Mouse (Mus musculus): Measurements from ENCODE around the gene Amhr2.

The Amhr2 gene

DNA sequence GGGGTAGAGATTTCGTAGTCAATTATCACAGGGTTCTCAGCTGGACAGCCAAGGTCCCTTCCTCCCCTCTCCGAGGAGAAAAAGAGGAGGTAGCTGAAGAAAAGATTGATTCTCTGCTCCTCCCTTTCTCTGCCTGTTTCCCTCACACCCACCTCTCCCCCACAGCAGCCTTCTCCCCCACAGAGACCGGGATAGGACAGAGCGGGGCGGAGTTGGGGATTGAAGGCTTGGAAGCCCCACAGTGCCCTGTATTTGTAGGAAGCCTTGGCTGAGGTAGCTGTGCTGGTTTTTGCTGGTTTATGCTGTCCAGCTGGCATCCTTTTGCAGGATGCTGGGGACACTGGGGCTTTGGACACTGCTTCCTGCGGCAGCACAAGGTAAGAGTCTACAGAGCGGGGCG is at the start of gene Amhr2:
TSS of gene Amhr2 (plus strand) at position 222 of the 400 bp plus-strand sequence.
- no peak for DNase-seq (ENCODE audit: low read depth, low spot score)

DNA sequence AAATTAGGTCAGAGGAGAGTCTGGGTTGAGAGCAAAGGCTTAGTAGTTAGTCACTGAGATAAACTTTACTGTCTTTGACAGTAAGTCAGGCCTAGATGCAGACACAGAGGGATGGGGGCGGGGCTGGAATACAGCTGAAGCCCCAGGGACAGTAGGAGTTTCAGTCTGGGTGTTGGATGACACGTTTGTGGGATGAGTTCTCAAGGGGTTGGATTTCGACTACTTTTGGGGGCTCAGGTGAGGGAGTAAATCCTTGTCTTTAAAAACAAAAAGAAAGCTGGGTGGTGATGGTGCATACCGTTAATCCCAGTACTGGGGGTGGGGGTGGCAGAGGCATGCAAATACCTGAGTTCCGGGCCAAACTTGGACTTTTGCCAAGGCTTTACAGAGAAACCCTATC is 46.5 kb upstream of the Amhr2 start:
- no peak for DNase-seq (ENCODE audit: low read depth, low spot score)

DNA sequence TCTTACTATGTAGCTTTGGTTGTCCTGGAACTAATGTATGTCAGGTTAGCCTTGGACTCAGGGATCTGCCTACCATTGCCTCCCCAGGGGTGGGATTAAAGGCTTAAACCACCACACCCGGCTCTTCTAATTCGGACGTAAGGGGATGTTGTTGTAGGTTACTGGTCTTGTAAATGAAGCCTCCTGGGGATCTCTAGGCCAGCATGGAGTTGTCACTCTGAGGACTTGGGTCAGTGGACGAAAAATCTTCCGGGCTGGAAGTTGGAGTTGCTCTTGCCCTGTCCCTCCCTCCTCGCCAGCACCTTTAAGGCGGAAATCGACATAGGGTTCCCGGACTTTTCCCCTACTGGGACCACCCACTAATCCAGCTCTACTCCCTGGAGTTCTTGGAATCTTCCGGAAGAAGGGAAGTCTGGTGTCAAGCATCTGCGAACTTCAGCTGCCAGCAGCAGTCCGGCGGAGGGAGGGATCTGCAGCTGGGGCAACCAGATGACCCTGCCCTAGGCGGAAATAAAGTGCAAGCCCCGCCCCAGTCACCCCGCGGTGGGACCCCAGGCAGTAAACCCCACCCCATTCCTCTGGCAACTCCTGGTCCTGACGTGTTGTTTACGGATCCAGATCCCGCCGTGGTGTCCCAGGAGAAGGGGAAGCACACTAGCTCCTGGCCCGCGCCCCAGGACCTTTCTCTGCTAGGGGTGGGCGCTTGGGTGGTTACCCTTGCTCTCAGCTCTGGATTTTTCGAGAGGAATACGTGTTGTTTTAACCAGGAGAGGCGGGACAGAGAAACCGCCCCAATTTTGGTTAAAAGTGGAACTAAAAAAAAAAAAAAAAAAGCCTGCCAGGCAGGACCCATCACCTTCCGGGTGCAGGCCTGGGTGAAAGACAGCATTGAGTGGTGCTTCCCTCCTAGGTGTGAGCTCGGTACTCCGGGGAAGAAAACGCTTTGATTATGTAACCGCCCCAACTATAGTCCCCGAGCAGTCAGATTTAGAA is 45.6 kb upstream of the Amhr2 start:
- DNase-seq (ENCODE audit: low read depth, low spot score): peak; percentile 74

DNA sequence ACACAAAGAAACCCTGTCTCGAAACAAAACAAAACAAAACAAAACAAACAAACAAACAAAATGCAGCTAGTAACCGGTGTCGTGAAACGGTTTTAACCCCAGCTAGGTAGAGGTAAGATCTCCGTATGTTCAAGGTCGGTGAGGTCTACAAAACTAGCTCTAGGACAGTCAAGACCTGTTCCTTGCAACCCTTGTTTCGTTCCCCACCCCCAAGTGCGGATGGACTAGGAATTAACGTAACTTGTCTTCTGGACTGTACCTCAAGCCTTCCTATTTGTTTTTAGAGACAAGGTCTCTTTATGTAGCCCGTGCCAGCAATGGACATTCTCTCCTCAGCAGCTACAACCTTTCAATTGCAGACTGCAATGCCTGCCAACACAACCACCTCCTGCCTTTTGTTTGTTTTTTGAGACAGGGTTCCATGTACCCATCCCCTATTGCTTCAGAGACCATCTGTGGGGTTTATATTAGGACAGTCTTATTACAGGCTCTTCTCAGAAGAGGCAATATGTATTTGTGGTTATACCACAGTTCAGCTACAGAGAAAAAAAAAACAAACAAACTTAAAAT is 44.6 kb upstream of the Amhr2 start:
- no peak for DNase-seq (ENCODE audit: low read depth, low spot score)

DNA sequence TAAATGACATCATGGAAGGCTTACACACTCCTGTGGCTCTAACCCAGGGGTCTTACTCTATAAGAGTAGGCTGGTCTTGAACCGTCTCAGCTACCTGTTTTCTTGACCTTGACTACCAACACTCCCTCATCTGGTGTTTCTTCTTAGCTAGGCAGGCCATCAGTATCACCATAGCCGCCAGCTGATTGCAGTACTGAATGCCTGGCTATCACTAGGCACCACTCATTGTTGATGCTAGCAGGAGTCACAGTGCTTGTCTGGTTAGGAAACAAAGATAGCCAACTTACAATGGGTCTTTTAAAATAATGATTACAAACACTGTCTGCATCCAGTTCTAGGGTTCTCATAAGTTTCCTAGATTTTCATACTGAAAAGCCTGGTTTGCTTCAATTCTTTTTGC is 43.9 kb upstream of the Amhr2 start:
- DNase-seq (ENCODE audit: low read depth, low spot score): no peak

DNA sequence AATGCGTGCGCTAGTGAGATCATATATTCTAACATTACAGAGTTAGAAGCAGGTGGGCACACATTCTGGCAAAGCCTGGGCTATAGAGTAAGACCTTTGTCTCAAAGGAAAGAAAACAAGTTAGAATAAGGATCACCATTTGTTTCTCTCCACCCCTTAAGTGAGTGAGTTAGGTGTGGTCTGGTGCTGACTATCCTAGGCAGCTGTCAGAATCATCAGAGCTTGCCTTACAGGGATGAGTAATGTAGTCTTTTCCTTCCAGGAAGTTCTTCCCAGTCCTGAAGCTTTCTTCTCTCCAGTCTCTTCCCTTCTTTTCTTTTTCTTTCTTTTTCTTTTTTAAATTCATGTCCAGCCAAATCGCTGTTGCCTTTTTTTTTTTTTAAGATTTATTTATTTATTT is 43.0 kb upstream of the Amhr2 start:
- no peak for DNase-seq (ENCODE audit: low read depth, low spot score)

DNA sequence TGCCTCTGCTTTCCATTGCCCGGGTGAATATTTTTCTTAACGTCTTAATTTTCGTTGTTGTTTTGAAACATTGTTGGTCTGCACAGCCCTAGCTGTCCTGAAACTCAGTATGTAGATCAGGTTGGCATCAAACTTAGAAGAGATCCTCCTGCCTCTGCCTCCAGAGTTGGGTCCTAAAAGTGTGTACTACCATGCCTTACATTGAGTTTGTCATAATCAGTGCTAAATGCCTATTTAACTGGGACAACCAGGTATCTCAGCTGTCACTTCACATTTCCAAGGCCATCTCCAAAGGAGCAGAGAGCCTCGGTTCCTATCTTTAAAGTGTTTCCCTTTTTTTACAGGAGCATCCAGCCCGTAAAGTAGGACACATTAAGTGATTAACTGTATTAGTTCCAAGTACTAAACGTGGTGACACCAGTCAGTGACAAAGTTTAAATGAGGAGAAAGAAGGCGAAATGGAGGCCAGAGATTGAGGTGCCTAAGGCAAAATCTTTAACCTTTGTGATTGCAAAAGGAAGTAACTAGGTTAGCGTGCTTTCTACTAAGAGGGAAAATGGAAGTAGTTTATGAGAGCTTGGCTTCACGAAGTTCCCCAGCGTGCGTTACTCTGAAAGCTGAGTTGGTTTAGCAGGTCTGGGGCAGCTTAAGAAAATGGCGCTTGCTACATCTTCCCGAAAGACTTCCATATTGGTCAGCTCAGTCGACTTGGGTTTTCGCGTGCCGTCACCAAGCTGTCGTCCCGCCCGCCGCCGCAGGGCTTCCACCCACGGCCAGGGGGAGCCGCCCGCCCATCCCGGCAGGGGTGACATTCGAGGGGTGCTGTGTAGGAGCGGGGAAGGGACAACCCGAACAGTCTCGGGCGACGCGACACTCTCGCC is 40.3 kb upstream of the Amhr2 start:
- DNase-seq (ENCODE audit: low read depth, low spot score): no peak

DNA sequence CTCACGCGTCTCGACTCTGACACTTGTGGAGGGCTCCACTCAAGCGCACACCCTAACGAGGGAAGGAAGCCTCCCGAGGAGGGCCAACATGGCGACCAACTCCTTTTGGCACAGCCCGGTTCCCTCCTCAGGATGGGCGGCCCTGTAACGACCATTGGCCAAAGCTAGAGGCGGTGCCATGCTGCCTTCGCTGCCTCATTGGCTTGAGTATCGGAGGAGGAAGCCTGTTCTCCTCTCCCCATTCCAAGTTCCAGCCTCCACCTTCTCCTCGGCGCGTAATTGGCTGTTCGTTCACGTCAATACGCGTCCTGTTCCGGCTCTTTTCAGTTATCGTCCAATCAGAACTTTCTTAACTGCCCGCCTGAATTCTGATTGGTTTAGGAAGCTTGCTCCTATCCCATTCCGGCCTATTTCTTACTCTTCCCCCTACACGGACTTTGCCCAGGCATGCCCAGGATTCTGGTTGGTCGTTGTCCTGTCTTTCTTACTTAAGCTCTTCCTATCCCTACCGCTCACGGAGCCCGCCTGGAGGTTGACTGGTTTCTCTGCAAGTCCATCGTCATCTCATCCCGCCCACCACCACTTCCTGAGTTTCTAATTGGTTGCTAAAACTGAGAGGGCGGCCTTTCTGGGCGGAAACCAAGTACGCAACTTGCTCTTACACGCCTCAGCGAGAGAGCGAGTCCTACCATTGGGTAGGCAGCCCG is 39.5 kb upstream of the Amhr2 start, which contains the start of gene Sp1:
TSS of gene Sp1 (plus strand) at position 655 of the 707 bp plus-strand sequence.
- peak; percentile 100 for DNase-seq (ENCODE audit: low read depth, low spot score)

DNA sequence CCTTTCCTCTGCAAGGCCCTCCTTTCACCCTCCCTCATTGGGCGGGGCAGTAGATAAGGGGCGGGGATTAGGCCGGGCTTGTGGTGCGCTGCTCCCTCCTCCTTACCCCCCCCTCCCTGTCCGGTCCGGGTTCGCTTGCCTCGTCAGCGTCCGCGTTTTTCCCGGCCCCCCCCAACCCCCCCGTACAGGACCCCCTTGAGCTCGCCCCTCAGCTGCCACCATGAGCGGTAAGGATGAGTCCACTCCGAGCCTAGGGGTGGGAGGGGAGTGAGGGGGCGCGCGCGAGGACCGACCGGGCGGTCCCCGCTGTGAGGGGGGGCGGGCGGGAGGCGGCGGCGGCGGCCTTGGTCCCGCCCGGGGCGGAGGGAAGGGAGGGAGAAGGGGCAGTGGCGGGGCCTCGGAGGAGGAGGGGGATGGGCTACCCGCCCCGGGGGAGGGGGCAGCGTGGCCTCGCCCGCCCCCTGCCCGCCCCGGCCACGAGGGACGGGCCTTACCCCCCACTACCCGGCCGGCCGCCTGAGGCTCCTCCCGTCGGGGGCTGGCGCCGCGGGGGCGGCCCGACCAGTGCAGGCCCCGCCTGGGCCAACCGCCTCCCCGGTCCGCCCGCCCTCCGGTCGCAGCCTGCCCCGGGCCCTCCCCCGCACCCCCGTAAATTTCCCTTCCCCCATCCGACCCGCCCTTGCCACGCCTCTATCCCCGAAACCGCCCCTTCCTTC is 38.8 kb upstream of the Amhr2 start:
- peak; percentile 89 for DNase-seq (ENCODE audit: low read depth, low spot score)

DNA sequence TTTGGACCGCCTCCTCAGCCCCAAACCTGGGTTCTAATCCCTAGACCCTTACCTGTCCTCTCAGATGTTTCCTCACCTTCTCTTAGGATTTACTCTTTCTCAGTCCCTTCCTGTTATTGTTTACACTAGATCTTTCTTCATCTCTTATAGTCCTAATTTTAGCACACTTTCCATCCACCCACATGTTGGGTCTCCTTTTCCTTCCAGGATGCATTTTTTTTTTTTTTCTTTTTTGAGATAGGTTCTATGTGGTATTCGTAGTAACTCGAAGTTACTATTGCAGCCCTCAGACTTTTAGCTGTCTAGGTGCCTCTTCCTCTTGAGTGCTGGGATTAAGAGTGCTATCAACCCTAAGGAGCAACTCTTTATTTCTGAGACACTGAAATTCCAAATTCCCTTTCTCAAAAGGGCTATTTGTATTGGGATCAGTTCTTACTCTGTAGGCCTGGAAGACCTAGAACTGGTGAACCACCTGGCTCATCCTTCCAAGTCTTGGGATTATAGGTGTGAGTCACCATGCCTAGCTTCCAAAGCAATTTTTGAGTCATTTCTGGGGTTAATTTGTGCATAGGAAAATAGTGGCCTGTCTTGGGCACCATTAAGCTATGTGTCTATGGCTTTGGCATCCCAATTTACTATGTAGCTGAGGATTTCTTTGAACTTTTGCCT is 38.1 kb upstream of the Amhr2 start:
- no peak for DNase-seq (ENCODE audit: low read depth, low spot score)

DNA sequence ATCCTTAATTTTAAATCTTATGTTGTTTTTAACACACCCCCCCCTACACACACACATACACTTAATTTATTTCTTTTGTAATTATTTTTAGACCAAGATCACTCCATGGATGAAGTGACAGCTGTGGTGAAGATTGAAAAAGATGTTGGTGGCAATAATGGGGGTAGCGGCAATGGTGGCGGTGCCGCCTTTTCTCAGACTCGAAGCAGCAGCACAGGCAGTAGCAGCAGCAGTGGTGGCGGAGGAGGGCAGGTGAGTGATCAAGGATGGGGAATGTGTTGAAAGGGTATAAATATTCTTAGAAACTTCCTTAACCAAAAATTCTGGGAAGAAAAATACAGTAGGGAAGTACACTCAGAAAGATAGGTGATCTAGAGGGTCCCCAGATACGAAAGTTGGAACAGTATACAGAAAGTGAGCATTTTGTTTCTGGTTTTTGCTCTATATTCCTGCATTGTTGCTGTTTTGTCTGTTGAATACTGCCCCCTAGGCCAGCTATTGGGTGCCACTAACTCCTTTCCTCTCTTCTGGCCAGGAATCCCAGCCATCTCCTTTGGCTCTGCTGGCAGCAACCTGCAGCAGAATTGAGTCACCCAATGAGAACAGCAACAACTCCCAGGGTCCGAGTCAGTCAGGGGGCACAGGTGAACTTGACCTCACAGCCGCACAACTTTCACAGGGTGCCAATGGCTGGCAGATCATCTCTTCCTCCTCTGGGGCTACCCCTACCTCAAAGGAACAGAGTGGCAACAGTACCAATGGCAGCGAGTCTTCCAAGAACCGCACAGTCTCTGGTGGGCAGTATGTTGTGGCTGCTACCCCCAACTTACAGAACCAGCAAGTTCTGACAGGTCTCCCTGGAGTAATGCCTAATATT is 37.2 kb upstream of the Amhr2 start:
- DNase-seq (ENCODE audit: low read depth, low spot score): no peak

DNA sequence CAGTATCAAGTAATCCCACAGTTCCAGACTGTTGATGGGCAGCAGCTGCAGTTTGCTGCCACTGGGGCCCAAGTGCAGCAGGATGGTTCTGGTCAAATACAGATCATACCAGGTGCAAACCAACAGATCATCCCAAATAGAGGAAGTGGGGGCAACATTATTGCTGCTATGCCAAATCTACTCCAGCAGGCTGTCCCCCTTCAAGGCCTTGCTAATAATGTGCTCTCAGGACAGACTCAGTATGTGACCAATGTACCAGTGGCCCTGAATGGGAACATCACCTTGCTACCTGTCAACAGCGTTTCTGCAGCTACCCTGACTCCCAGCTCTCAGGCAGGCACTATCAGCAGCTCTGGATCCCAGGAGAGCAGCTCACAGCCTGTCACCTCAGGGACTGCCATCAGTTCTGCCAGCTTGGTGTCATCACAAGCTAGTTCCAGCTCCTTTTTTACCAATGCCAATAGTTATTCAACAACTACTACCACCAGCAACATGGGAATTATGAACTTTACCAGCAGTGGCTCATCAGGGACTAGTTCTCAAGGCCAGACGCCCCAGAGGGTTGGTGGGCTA is 36.5 kb upstream of the Amhr2 start:
- DNase-seq (ENCODE audit: low read depth, low spot score): no peak

DNA sequence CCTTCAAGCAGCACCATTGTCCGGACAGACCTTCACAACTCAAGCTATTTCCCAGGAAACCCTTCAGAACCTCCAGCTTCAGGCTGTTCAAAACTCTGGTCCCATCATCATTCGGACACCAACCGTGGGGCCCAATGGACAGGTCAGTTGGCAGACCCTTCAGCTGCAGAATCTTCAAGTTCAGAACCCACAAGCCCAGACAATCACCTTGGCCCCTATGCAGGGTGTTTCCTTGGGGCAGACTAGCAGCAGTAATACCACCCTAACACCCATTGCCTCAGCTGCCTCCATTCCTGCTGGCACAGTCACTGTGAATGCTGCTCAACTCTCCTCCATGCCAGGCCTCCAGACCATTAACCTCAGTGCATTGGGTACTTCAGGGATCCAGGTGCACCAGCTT is 35.9 kb upstream of the Amhr2 start:
- DNase-seq (ENCODE audit: low read depth, low spot score): no peak

DNA sequence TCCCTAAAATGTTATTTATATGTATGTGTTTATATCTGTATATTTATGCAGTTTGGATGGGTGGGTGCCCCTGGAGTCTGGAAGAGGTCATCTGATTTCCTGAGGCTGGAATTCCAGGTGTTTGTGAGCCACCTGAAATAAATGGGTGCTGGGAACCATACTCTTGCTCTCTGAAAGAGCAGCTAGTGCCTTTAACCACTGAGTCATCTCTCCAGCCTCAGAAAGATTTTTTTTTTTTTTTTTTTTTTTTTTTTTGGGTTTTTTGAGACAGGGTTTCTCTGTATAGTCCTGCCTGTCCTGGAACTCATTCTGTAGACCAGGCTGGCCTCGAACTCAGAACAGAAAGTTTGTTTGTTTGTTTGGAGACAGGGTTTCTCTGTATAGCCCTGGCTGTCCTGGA is 34.1 kb upstream of the Amhr2 start:
- no peak for DNase-seq (ENCODE audit: low read depth, low spot score)

DNA sequence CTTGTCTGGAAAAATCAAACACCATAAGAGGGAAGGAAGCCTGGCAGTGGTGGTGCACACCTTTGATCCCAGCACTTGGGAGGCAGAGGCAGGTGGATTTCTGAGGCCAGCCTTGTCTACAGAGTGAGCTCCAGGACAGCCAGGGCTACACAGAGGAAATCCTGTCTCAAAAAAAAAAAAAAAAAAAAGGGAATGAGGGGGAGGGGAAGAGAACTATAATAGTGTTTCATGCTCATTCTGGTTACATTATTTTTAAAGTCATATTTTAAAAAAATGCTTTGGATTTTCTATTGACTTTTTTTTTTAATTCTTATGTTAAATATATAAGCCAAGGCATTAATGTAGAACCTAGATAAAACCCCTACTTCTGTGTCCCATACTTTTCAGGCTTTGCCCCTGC is 31.5 kb upstream of the Amhr2 start:
- DNase-seq (ENCODE audit: low read depth, low spot score): no peak

DNA sequence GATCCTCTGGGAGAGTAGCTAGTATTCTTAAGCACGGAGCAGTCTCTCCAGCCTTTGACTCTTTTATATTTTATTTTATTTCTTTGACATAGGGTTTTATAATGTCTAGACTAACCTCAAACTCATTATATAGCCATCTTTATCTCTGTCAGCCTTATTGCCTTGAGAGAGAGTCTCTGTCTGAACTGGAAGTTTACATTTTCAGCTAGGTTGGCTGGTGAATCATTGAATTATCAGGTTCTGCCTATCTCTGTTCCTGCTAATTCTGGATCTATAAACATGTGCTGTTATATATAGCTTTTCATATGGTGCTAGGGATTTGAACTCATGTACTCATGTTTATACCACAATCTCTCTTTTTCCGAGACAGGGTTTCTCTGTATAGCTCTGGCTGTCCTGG is 27.6 kb upstream of the Amhr2 start:
- DNase-seq (ENCODE audit: low read depth, low spot score): no peak

DNA sequence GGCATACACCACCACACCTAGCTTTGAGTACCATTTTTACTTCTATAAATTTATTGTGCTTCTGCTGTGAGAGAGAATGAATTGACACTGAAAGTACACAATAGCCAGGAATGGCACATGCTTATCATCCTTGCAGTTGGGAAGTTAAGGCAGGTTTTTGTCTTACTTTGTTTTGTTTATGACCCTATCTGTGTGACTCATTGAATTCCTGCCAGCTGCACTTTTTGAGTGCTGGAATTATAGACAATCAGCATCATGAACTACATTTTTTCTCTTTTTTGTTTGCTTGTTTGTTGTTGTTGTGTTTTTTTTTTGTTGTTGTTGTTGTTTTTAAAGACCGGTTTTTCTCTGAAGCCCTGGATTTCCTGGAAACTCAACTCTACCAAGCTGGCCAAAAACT is 24.2 kb upstream of the Amhr2 start:
- no peak for DNase-seq (ENCODE audit: low read depth, low spot score)

DNA sequence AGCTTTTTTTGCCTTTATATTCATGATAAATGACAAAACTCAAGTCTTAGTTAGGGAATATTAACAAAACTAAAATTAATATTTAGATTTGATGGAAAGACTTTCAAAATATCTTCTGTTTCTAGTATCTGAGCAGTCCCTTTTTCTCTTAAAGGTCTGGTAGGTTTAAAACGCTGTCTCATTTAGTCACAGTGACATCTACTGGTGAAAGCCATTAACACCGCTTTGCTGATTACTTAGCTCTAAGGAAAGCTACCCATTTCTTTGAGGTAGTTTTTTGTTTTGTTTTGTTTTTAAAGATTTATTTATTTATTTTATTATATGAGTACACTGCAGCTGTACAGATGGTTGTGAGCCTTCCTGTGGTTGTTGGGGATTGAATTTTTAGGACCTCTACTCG is 23.7 kb upstream of the Amhr2 start:
- peak; percentile 74 for DNase-seq (ENCODE audit: low read depth, low spot score)
